18 mouse cellular contexts compared by ENCODE assay signal in genomic region chr1:53775545-53775944, GRCm38 (mm10).
"Had no signal": no experiment of that assay in that cellular context is flagged by ENCODE, and none has a peak within 500 bp of the region (broad histone marks: within the 10 kb centered on the region; RNA-seq: fewer than 3 reads in every experiment).

No protein-coding gene starts in this region.

- H3K9ac ChIP-seq: kidney, embryonic 15.5 days; liver, embryonic 13.5 days; neural tube, embryonic 12.5 days; neural tube, embryonic 15.5 days had no signal

- H3K4me3 ChIP-seq: kidney, embryonic 15.5 days; left cerebral cortex, adult 2 months; liver, embryonic 13.5 days; neural tube, embryonic 12.5 days; neural tube, embryonic 15.5 days had no signal

- H3K4me1 ChIP-seq: kidney, embryonic 15.5 days; neural tube, embryonic 12.5 days; neural tube, embryonic 15.5 days had no signal

- H3K27ac ChIP-seq: kidney, embryonic 15.5 days; left cerebral cortex, adult 2 months; liver, embryonic 13.5 days; neural tube, embryonic 12.5 days; neural tube, embryonic 15.5 days; stomach, postnatal 0 days had no signal

- H3K27me3 ChIP-seq: kidney, embryonic 15.5 days; liver, embryonic 13.5 days; neural tube, embryonic 12.5 days; neural tube, embryonic 15.5 days had no signal

- DNase-seq: kidney, adult 11 months; kidney, adult 8-10 months; kidney, postnatal 10 days; kidney, postnatal 36 days; layer of hippocampus, postnatal 36 days; liver, embryonic 13.5 days; lung, adult 2 months; lung, postnatal 14 days; midbrain, embryonic 14.5 days; right cerebral cortex, adult 18-20 months; right cerebral cortex, postnatal 14 days; right cerebral cortex, postnatal 4 days; thymus, postnatal 36 days had no signal

- H3K36me3 ChIP-seq: kidney, embryonic 15.5 days; neural tube, embryonic 12.5 days; neural tube, embryonic 15.5 days had no signal
